Comparison of ENCODE assay signal across 22 mouse cellular contexts in genomic region chr2:174727114-174727823, GRCm38 (mm10). TPM values are rescaled to one million over a fixed set of nuclear protein-coding genes. Genes with fewer than 3 reads are reported as not detected.
A peak's percentile ranks its signal among the peaks of the same experiment; 100 is the strongest.
DNase-seq lines count a peak whose midpoint lies in the region; ATAC-seq and TF ChIP-seq lines count a peak whose summit lies in the region.
"Had no signal": no experiment of that assay in that cellular context is flagged by ENCODE, and none has a peak within 500 bp of the region (broad histone marks: within the 10 kb centered on the region; RNA-seq: fewer than 3 reads in every experiment).

No protein-coding gene starts in this region.

- H3K4me2 ChIP-seq in heart, embryonic 12.5 days, result no peak overlapping the region
- H3K4me2 ChIP-seq in neural tube, embryonic 12.5 days (replicated peaks), result no peak overlapping the region
- no peak overlapping the region for H3K4me2 ChIP-seq in limb, embryonic 13.5 days (replicated peaks)
- H3K4me2 ChIP-seq: forebrain, embryonic 12.5 days; hindbrain, embryonic 15.5 days; kidney, embryonic 15.5 days had no signal

- TF ChIP-seq CTCF in lung, adult 2 months (IDR thresholded peaks at IDR 0.05; ENCODE audit: insufficient read depth, low read length), result no peak

- no peaks in the 10 kb centered on the region for H3K9me3 ChIP-seq in heart, embryonic 12.5 days (replicated peaks)
- H3K9me3 ChIP-seq in neural tube, embryonic 12.5 days, result no peaks in the 10 kb centered on the region
- no peaks in the 10 kb centered on the region for H3K9me3 ChIP-seq in limb, embryonic 13.5 days
- H3K9me3 ChIP-seq: forebrain, embryonic 12.5 days; hindbrain, embryonic 15.5 days; kidney, embryonic 15.5 days had no signal

- TF ChIP-seq POLR2A in lung, adult 2 months (IDR thresholded peaks at IDR 0.05; ENCODE audit: borderline replicate concordance, extremely low read depth, low read depth, low read length), result no peak

- H3K9ac ChIP-seq in heart, embryonic 12.5 days, result no peak overlapping the region
- H3K9ac ChIP-seq in neural tube, embryonic 12.5 days, result no peak overlapping the region
- H3K9ac ChIP-seq in limb, embryonic 13.5 days, result no peak overlapping the region
- H3K9ac ChIP-seq: forebrain, embryonic 12.5 days; hindbrain, embryonic 15.5 days; kidney, embryonic 15.5 days had no signal

- H3K36me3 ChIP-seq in heart, embryonic 12.5 days, result no peaks in the 10 kb centered on the region
- H3K36me3 ChIP-seq in neural tube, embryonic 12.5 days, result no peaks in the 10 kb centered on the region
- no peaks in the 10 kb centered on the region for H3K36me3 ChIP-seq in limb, embryonic 13.5 days
- H3K36me3 ChIP-seq: forebrain, embryonic 12.5 days; G1E; hindbrain, embryonic 15.5 days; kidney, embryonic 15.5 days had no signal

- 82% methylated on average over 10 of the region's 10 CpGs for WGBS in heart, embryonic 12.5 days
- WGBS in neural tube, embryonic 12.5 days, result 82% methylated on average over 10 of the region's 10 CpGs
- 31% methylated on average over 10 of the region's 10 CpGs for WGBS in limb, embryonic 13.5 days
- WGBS in lung, adult 2 months, result 89% methylated on average over 10 of the region's 10 CpGs

- DNase-seq in heart, adult 11 months, result peak; percentile 83
- DNase-seq in neural tube, embryonic 10.5 days (ENCODE audit: extremely low spot score, low spot score), result no peak
- DNase-seq in lung, adult 2 months, result no peak
- no peak for DNase-seq in right cerebral cortex, adult 2 months (ENCODE audit: low spot score in 2 of 2)
- DNase-seq in retina, postnatal 1 day, result no peak
- DNase-seq: adrenal gland, postnatal 14 days; cerebellum, adult 11-12 months; cerebellum, postnatal 25 days; embryo, embryonic 11 days; gastrocnemius, postnatal 36 days; kidney, postnatal 4 days; lung, adult 18-20 months; lung, postnatal 36 days had no signal

- no peak overlapping the region for H3K27ac ChIP-seq in heart, embryonic 12.5 days (ENCODE audit: poor library complexity, severe bottlenecking)
- H3K27ac ChIP-seq in neural tube, embryonic 12.5 days, result no peak overlapping the region
- H3K27ac ChIP-seq in limb, embryonic 13.5 days, result no peak overlapping the region
- H3K27ac ChIP-seq: forebrain, embryonic 12.5 days; hindbrain, embryonic 15.5 days; kidney, embryonic 15.5 days had no signal

- peaks cover 6% of the 10 kb centered on the region; the same call in 1 of the 2 replicates for H3K27me3 ChIP-seq in heart, embryonic 12.5 days (replicated peaks)
- H3K27me3 ChIP-seq in neural tube, embryonic 12.5 days (replicated peaks), result no peaks in the 10 kb centered on the region
- no peaks in the 10 kb centered on the region for H3K27me3 ChIP-seq in limb, embryonic 13.5 days
- H3K27me3 ChIP-seq: hindbrain, embryonic 15.5 days; kidney, embryonic 15.5 days had no signal

- no peaks in the 10 kb centered on the region; the same call in 1 of the 2 replicates for H3K4me1 ChIP-seq in heart, embryonic 12.5 days (replicated peaks)
- peaks cover 3% of the 10 kb centered on the region; the same call in 1 of the 2 replicates for H3K4me1 ChIP-seq in neural tube, embryonic 12.5 days
- H3K4me1 ChIP-seq in limb, embryonic 13.5 days, result peaks cover 10% of the 10 kb centered on the region
- no peaks in the 10 kb centered on the region for H3K4me1 ChIP-seq in lung, adult 2 months (ENCODE audit: control insufficient read depth, insufficient read depth, low read length)
- H3K4me1 ChIP-seq: kidney, embryonic 15.5 days had no signal

- no peak overlapping the region for H3K4me3 ChIP-seq in heart, embryonic 12.5 days
- H3K4me3 ChIP-seq in neural tube, embryonic 12.5 days, result no peak overlapping the region
- H3K4me3 ChIP-seq in limb, embryonic 13.5 days, result no peak overlapping the region
- H3K4me3 ChIP-seq in lung, adult 2 months (replicated peaks; ENCODE audit: extremely low read depth, low read depth, low read length), result no peak overlapping the region
- H3K4me3 ChIP-seq: forebrain, embryonic 12.5 days; hindbrain, embryonic 15.5 days; kidney, embryonic 15.5 days had no signal

- no peak for ATAC-seq in heart, embryonic 12.5 days (ENCODE audit: insufficient number of reproducible peaks, low FRiP score)
- ATAC-seq in neural tube, embryonic 12.5 days (ENCODE audit: low FRiP score, low read depth), result peak; percentile 31; the same call in 1 of the 2 replicates
- ATAC-seq in limb, embryonic 13.5 days (ENCODE audit: low FRiP score, low read depth), result peak; percentile 66; the same call in 1 of the 2 replicates
- ATAC-seq: intestine, postnatal 0 days had no signal

RNA-seq across cellular contexts. Expression of gene Edn3, which starts 33.1 kb away (rescaled TPM):
- 0.23 and 0.54 TPM in 2 replicates for polyA plus RNA-seq in heart, embryonic 12.5 days (2016; fragmentation: Nextera tagmentation; extraction: Ambion mirVana)
- polyA plus RNA-seq in neural tube, embryonic 12.5 days (2016; fragmentation: Nextera tagmentation; extraction: Ambion mirVana), result 7.2 and 8.0 TPM in 2 replicates
- polyA plus RNA-seq in limb, embryonic 13.5 days (2015; fragmentation: Nextera tagmentation; extraction: Ambion mirVana), result 28.7 and 29.0 TPM in 2 replicates
- 7.8 and 10.4 TPM in 2 replicates for polyA plus RNA-seq in lung, adult 2 months (2012; rRNA removed)
- polyA plus RNA-seq: G1E; liver, adult 2 months had no signal
